Mouse (Mus musculus): Measurements from ENCODE around the gene Lrrc41. TPM values are rescaled to one million over a fixed set of nuclear protein-coding genes. Genes with fewer than 3 reads are reported as not detected.

The Lrrc41 gene
- polyA plus RNA-seq (2012; rRNA removed) = 214 and 217 TPM in 2 replicates

DNA sequence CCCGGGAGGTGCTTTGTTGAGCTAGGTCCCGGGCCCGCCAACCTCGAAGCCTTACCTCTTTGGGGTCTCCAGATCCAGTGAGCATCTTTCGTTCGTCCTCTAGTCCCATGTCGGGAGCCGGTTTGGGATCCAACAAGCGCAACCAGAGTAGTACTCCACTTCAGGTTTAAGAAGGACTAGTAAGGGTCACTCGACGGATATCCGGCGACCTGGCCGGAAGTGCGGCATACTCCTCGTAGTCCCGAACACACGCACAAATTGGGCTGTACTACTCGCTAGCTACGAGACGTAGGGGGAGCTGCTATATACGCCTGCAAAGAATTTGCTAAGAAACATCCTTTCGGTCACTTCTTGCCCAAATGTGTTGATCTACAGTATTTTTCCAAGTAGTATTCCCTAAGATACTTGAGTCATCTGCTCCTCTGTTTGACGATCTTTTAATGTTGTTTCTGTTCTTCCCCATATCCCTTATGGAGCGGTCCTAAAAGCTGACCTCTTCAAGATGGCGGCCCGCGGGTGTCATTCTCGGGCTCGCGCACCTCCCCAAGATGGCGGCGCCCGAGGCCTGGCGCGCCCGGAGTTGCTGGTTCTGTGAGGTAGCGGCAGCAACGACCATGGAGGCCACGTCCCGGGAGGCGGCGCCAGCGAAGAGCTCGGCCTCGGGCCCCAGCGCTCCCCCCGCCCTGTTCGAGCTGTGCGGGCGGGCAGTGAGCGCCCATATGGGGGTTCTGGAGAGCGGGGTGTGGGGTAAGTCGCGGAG is at the start of gene Lrrc41, which contains the start of gene Uqcrh:
Lrrc41 (plus strand) TSS at position 409 of the 760 bp plus-strand sequence.
Uqcrh (minus strand) TSS at position 211 of the 760 bp plus-strand sequence.

DNA sequence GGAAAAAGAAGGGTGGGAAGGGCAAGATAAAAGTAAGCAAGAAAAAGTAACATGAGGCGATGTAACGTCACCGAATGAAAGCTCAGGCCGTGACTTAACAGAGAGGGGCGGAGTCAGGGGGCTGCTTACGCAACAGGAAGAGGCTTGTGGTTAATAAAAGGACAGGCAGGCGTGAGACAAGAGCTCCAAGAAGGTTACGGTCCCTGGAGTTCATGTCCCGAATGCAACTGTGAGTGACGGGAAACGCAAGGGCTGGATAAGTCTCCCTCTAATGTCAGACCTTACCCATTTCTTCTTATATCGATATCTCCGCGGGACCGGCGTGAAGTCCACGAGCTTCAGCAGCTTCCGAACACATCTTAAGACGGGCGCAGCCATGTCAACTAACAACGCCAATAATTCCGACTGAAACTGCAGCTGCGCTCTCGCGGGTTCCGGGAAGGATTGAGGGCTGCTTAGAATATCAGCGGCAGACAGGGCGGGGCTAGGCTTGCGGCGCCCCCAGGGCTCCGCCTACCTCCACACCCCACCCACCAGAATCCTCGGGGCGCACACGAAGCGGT is 21.6 kb upstream of the Lrrc41 start, which contains the start of gene Nsun4:
Nsun4 (minus strand) TSS at position 478 of the 563 bp plus-strand sequence.

DNA sequence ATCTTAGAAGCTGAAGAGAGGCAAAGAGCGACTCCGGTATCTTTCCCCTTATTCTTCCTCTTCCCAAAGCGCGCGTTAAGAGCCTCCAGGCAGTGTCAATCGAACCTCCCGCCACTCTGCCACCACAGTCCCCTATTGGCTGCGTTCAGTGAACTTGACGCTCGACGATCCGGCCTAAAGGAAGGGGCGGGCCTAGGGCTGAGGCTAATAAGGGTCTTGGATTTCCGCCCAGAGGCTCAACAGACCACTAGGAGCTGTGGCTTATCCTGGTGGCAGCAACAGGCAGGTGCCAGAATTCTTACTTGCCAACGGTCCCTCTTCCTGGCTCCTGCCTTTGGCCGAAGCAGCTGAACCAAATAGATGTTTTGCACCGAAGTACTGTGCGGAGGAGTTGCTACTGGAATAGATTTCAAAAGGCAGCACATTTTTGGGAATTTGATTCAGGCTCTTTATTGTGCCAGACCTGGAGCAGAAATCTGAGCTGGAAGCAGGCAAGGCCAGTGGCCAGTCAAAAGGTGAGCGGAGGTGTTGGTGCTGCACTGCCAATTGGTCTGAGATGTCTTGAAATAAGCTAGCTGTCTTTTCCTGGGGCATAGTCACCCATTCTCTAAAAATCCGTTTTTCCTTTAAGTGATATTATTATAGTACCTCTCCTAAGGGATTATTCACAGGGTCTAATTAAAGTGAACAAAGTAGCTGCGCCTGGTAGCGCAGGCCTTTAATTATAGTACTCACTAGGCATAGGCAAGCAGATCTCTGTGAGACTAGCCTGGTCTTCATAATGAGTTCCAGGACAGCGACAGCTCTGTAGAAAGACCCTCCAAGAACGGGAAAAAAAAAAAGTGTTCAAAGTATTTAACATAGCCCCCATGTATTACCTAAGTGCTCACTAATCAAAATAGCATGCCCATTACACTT is 48.8 kb downstream of the Lrrc41 start, which contains the start of the genes Rad54l and Pomgnt1:
Rad54l (minus strand) TSS at position 89 of the 918 bp plus-strand sequence.
Pomgnt1 (plus strand) TSS at position 239 of the 918 bp plus-strand sequence.

Other genes with a start within 250 kb of the Lrrc41 start
- 49.3 and 54.2 TPM in 2 replicates for gene Mob3c, start 247.2 kb upstream of the Lrrc41 start, polyA plus RNA-seq (2012; rRNA removed)
- 54.0 and 58.6 TPM in 2 replicates for gene Mknk1, start 236.1 kb upstream of the Lrrc41 start, polyA plus RNA-seq (2012; rRNA removed)
- 0.07 TPM in 1 of 2 replicates, not detected in the other for gene Kncn, start 190.9 kb upstream of the Lrrc41 start, polyA plus RNA-seq (2012; rRNA removed)
- gene 6430628N08Rik, start 184.6 kb upstream of the Lrrc41 start, polyA plus RNA-seq (2012; rRNA removed) = not detected in 2 replicates
- 0.15 and 0.16 TPM in 2 replicates for gene Dmbx1, start 135.3 kb upstream of the Lrrc41 start, polyA plus RNA-seq (2012; rRNA removed)
- 11.5 and 18.0 TPM in 2 replicates for gene Faah, start 57.3 kb upstream of the Lrrc41 start, polyA plus RNA-seq (2012; rRNA removed)
- 8.4 and 9.2 TPM in 2 replicates for gene Nsun4, start 21.4 kb upstream of the Lrrc41 start, polyA plus RNA-seq (2012; rRNA removed)
- gene Uqcrh, start 198 bp upstream of the Lrrc41 start, polyA plus RNA-seq (2012; rRNA removed) = 31.1 and 52.0 TPM in 2 replicates
- gene Rad54l, start 48.4 kb downstream of the Lrrc41 start, polyA plus RNA-seq (2012; rRNA removed) = 1.9 and 3.0 TPM in 2 replicates
- 58.1 and 58.2 TPM in 2 replicates for gene Pomgnt1, start 48.6 kb downstream of the Lrrc41 start, polyA plus RNA-seq (2012; rRNA removed)
- 5.6 and 6.4 TPM in 2 replicates for gene Lurap1, start 76.1 kb downstream of the Lrrc41 start, polyA plus RNA-seq (2012; rRNA removed)
- gene Tspan1, start 92.3 kb downstream of the Lrrc41 start, polyA plus RNA-seq (2012; rRNA removed) = 14.3 and 19.8 TPM in 2 replicates
- gene 1700042G07Rik, start 98.1 kb downstream of the Lrrc41 start, polyA plus RNA-seq (2012; rRNA removed) = not detected in 2 replicates
- not detected in 2 replicates for gene Gm49337, start 98.1 kb downstream of the Lrrc41 start, polyA plus RNA-seq (2012; rRNA removed)
- gene Pik3r3, start 146.3 kb downstream of the Lrrc41 start, polyA plus RNA-seq (2012; rRNA removed) = 17.8 and 24.6 TPM in 2 replicates

Measured in ovary, adult 2 months (tissue).